Mouse (Mus musculus) midbrain, embryonic 12.5 days (tissue): ENCODE results near the gene Srrt. TPM values are rescaled to one million over a fixed set of nuclear protein-coding genes. Genes with fewer than 3 reads are reported as not detected.

ENCODE experiments used
- ATAC-seq: fragments of 200-750 bp; cut with Nextera tagmentation; 2 replicates; pipeline ENCODE4 v1.8.0; 2017; ENCODE audit warnings: low read depth, moderate TSS enrichment, moderate library complexity; ENCODE audit not compliant: low FRiP score
- H3K27ac ChIP-seq: fragments of 300-500 bp; sonication (generic); replicated peaks from 2 replicates; pipeline ENCODE4 v1.5.1; 2016; ENCODE audit warnings: mild to moderate bottlenecking
- H3K27me3 ChIP-seq: fragments of 300-500 bp; sonication (generic); 2 replicates; pipeline ENCODE4 v1.6.1; 2016; ENCODE audit warnings: mild to moderate bottlenecking
- H3K36me3 ChIP-seq: fragments of 300-500 bp; sonication (generic); 2 replicates; pipeline ENCODE4 v1.6.1; 2016
- H3K4me1 ChIP-seq: fragments of 300-500 bp; sonication (generic); 2 replicates; pipeline ENCODE4 v1.6.1; 2016
- H3K4me2 ChIP-seq: fragments of 300-500 bp; sonication (generic); replicated peaks from 2 replicates; pipeline ENCODE4 v1.6.1; 2016; ENCODE audit warnings: mild to moderate bottlenecking, moderate library complexity
- H3K4me3 ChIP-seq: fragments of 300-500 bp; sonication (generic); 2 replicates; pipeline ENCODE4 v1.5.1; 2016; ENCODE audit warnings: mild to moderate bottlenecking
- H3K9ac ChIP-seq: fragments of 300-500 bp; sonication (generic); replicated peaks from 2 replicates; pipeline ENCODE4 v1.6.1; 2016; ENCODE audit warnings: mild to moderate bottlenecking, moderate library complexity
- H3K9me3 ChIP-seq: fragments of 300-500 bp; sonication (generic); 2 replicates; pipeline ENCODE4 v1.6.1; 2016; ENCODE audit warnings: mild to moderate bottlenecking
- WGBS: fragments of 180-500 bp; shearing (Covaris S2); methylation state at CpG from one replicate; pipeline ENCODE4 v1.1.7; 2016; 5-methylcytosine and 5-hydroxymethylcytosine counted together
- polyA plus RNA-seq: library from polyadenylated mRNA; unstranded; fragments of >200 nt; fragmentation: Nextera tagmentation; extraction: Ambion mirVana; gene quantifications from 2 replicates; pipeline ENCODE4 v1.2.1, GENCODE M21; 2016

Srrt gene
- 178 and 180 TPM in 2 replicates for polyA plus RNA-seq

DNA sequence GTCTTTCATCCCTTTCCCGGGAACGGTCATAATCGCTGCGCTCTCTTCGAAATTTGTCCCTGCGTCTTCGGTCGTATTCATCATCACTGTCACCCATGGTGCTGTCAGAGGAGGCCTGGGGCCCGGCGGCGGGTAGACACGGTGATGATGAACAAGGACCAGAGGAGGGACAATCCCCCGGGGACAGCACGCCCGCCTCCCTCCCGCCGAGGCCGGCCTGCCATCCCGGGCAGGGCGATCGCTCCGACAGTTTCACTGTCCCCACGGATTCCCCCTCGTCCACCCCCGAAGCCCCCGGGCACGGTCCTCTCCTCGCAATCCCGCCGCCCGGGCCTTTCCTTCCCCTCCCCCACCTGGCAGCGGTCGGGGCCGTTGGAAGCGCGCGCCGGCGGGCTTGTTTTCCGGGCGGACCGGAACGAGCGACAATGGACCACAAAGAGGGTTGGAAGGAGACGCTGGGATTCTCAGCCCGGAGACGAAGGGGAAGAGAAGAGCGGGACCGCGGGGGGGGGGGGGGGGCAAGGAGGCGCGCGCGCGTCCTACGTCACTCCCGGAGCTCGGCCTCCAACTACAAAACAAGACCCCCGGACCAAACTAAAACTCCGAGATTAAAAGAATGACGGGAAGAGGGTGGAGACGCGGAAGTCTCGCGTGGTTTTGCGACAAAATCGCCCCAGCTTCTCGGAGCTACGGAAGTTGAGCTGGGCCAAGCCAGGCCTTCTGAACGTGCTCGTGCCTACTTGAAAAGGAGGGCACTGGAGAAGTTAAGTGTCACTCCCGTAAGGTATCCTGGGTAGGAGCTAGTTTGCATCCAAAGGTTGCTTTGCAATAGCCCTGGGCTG is at the start of gene Srrt:
Gene Srrt (minus strand): TSS at position 604 of the 842 bp plus-strand sequence.
- Histone ChIP-seq H3K9me3 (no peaks in the 10 kb centered on the region), H3K9ac (peak within 1 kb of the TSS; percentile 94), H3K4me1 (peaks cover 34% of the 10 kb centered on the region), H3K36me3 (peaks cover 56% of the 10 kb centered on the region), H3K27me3 (no peaks in the 10 kb centered on the region), H3K27ac (peak within 1 kb of the TSS; percentile 96), H3K4me3 (peak within 1 kb of the TSS; percentile 94), H3K4me2 (peak within 1 kb of the TSS; percentile 67)
- WGBS = under 1% methylated on average over 56 of the region's 72 CpGs
- peak; percentile 88 for ATAC-seq

DNA sequence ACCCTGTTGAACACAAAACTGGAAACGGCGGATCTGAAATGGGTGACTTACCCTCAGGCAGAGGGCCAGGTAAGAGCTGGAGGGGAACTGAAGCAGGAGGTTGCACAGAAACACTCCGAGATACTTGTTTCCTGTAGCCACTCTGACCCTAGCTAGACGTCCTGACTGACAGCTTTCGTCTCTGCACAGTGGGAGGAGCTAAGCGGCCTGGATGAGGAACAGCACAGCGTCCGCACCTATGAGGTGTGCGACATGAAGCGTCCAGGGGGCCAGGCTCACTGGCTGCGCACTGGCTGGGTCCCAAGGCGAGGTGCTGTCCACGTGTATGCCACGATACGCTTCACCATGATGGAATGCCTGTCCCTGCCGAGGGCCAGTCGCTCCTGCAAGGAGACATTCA is 46.6 kb upstream of the Srrt start:
- no peak overlapping the region for H3K4me2 ChIP-seq
- H3K27ac ChIP-seq = no peak overlapping the region
- H3K36me3 ChIP-seq = peaks cover 52% of the 10 kb centered on the region
- H3K9ac ChIP-seq = no peak overlapping the region
- WGBS = 87% methylated on average over 17 of the region's 17 CpGs
- H3K27me3 ChIP-seq = no peaks in the 10 kb centered on the region
- H3K4me3 ChIP-seq = no peak overlapping the region
- no peaks in the 10 kb centered on the region for H3K9me3 ChIP-seq
- ATAC-seq = no peak
- peaks cover 29% of the 10 kb centered on the region for H3K4me1 ChIP-seq

DNA sequence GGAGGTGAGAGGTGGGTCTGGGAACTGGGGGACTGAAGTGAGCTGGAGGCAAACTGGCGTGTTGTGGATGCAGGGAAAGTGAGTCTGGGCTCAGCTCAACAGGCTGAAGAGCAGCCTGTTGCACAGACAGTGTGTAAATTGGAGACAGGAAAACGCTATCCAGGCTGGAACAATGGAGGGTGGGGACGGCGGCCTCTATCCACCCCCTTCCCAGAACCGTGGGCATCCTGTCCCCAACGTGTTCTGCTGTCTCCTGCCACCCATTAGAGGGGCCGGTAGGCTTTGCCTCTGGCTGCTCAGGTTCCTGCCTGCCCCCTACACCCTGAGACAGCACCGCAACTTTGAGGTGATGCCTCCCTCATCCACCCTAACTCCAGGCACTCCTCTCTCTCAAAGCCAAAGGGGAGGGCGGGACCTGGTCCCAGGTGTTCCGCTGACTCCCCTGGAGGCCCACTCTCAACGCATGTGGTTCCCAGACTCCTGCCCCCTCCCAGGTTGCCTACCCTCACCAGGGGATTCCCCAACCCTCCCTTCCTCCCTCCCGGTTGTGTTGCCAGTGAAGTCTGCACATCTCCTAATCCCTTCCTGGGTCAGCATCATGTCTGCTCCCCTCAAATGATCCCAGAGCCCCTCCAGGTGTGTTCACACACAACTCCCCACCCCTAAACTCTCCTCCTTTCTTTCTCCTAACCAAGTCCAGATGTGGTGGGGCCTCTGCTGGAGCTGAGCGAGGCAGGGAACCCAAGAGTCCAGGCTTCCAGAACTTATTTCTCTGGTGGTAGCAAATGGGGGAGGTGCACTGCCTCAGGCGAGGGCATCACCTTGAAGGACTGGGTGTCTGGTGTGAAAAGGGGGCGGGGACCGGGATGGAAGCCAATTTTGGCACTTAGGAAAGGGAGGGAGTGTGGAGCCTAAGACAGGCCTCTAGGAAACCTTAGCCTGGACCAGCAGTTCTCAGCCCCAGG is 44.8 kb upstream of the Srrt start:
- H3K4me1 ChIP-seq = peaks cover 41% of the 10 kb centered on the region
- peak overlapping the region; percentile 94 for H3K9ac ChIP-seq
- WGBS = 23% methylated on average over 16 of the region's 16 CpGs
- H3K27ac ChIP-seq = no peak overlapping the region
- no peaks in the 10 kb centered on the region for H3K9me3 ChIP-seq
- no peak for ATAC-seq
- peak overlapping the region; percentile 76 for H3K4me3 ChIP-seq
- peaks cover 37% of the 10 kb centered on the region for H3K36me3 ChIP-seq
- H3K27me3 ChIP-seq = peaks cover 4% of the 10 kb centered on the region; the same call in 1 of the 2 replicates
- peak overlapping the region; percentile 81 for H3K4me2 ChIP-seq

DNA sequence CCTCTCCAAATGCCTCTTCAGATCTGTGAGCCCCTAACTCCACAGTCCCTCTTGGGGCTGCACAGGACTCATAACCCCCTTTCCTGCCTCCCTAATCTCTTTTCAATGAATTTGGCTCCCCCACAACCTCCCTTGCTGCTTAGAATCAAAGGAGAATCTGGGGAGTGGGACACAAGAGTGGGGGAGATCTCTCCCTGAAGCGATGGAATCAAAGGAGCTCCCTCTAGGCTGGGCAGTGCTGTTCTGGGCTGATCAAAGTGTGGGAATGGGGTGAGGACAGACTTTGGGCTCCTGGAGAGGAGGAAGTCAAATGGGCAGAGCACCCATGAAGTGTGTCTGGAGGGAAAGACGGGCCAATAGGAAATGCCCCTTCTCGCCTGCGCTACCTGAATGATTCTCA is 43.9 kb upstream of the Srrt start:
- Histone ChIP-seq H3K4me2 (peak overlapping the region; percentile 81), H3K27ac (peak overlapping the region; percentile 60; the same call in 1 of the 2 replicates), H3K4me3 (peak overlapping the region; percentile 76), H3K27me3 (peaks cover 4% of the 10 kb centered on the region; the same call in 1 of the 2 replicates), H3K9me3 (no peaks in the 10 kb centered on the region), H3K4me1 (peaks cover 41% of the 10 kb centered on the region), H3K36me3 (peaks cover 30% of the 10 kb centered on the region), H3K9ac (peak overlapping the region; percentile 94)
- WGBS = 12% methylated on average over 4 of the region's 4 CpGs
- ATAC-seq = no peak

GRCm38 (mm10) chr5:137351058-137351380 is 43.5 kb upstream of the Srrt start:
- WGBS = under 1% methylated on average over 8 of the region's 8 CpGs
- H3K27me3 ChIP-seq = peaks cover 4% of the 10 kb centered on the region; the same call in 1 of the 2 replicates
- ATAC-seq = no peak
- H3K36me3 ChIP-seq = peaks cover 27% of the 10 kb centered on the region
- H3K27ac ChIP-seq = peak overlapping the region; percentile 60
- peak overlapping the region; percentile 81 for H3K4me2 ChIP-seq
- peak overlapping the region; percentile 94 for H3K9ac ChIP-seq
- H3K4me3 ChIP-seq = peak overlapping the region; percentile 76
- peaks cover 41% of the 10 kb centered on the region for H3K4me1 ChIP-seq
- H3K9me3 ChIP-seq = no peaks in the 10 kb centered on the region

- H3K9ac ChIP-seq = peak overlapping the region; percentile 94
- H3K4me3 ChIP-seq = peak overlapping the region; percentile 76
- under 1% methylated on average over 55 of the region's 55 CpGs for WGBS
- H3K27me3 ChIP-seq = peaks cover 4% of the 10 kb centered on the region; the same call in 1 of the 2 replicates
- peak; percentile 63 for ATAC-seq
- H3K9me3 ChIP-seq = no peaks in the 10 kb centered on the region
- peak overlapping the region; percentile 79 for H3K27ac ChIP-seq
- H3K36me3 ChIP-seq = peaks cover 21% of the 10 kb centered on the region
- peaks cover 41% of the 10 kb centered on the region for H3K4me1 ChIP-seq
- H3K4me2 ChIP-seq = peak overlapping the region; percentile 81
Measured at GRCm38 (mm10) chr5:137350205-137351057, 43.0 kb upstream of the Srrt start.

GRCm38 (mm10) chr5:137349384-137350204 is 42.1 kb upstream of the Srrt start, which contains the start of gene Ephb4:
Gene Ephb4 (plus strand): TSS chr5:137350109.
- Histone ChIP-seq H3K4me3 (peak within 1 kb of the TSS; percentile 76), H3K9me3 (no peaks in the 10 kb centered on the region), H3K9ac (peak within 1 kb of the TSS; percentile 94), H3K4me1 (peaks cover 41% of the 10 kb centered on the region), H3K27ac (peak within 1 kb of the TSS; percentile 79), H3K36me3 (peaks cover 13% of the 10 kb centered on the region), H3K27me3 (peaks cover 4% of the 10 kb centered on the region; the same call in 1 of the 2 replicates), H3K4me2 (peak within 1 kb of the TSS; percentile 81)
- WGBS = 1% methylated on average over 31 of the region's 32 CpGs
- ATAC-seq = peak; percentile 94

DNA sequence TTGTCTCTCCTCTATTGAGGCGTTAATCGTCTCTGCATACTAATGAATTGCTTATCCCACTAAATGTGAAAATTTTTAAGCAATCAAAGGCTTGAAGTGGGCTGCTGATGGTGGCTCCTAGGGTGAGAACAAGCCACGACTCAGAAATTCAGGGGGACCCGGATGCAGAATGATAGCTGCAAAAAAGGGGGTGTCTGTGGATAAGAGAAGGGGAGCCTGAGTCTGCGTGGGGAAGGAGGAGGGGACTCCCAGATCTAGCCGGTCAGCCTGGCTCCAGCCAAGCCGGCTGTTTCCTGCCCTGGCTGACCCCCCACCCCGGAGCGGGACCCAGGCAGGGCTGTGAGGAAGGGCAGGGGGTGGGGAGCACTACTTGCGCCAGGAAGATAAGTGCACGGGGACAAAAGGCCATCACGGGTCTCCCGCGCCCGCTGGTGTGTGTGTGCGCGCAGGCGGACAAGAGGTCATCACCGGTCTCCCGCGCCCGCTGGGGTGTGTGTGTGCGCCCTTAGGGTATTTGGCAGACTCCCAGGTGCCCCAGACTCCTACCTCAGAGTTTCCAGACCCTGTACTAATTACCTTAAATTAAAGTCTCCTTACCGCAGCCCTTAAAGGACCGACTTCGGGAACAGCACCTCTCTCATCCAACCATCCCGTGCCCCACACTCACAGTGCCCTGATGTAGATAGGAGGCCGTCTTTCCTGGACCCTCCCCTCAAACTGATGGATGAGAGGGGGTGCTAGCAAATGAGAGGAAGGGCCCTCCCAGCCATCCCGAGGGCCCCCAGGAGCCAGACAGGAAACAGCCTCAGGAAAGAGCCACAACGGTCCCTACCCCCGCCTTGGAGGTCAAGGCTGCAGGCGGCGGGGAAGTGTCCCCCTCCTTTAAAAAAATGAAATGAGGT is 41.3 kb upstream of the Srrt start:
- H3K9ac ChIP-seq = peak overlapping the region; percentile 94
- WGBS = under 1% methylated on average over 30 of the region's 33 CpGs
- ATAC-seq = no peak
- H3K4me1 ChIP-seq = peaks cover 41% of the 10 kb centered on the region
- H3K4me2 ChIP-seq = peak overlapping the region; percentile 81
- H3K27me3 ChIP-seq = peaks cover 4% of the 10 kb centered on the region; the same call in 1 of the 2 replicates
- H3K27ac ChIP-seq = peak overlapping the region; percentile 79
- peaks cover 4% of the 10 kb centered on the region for H3K36me3 ChIP-seq
- no peaks in the 10 kb centered on the region for H3K9me3 ChIP-seq
- H3K4me3 ChIP-seq = peak overlapping the region; percentile 76

DNA sequence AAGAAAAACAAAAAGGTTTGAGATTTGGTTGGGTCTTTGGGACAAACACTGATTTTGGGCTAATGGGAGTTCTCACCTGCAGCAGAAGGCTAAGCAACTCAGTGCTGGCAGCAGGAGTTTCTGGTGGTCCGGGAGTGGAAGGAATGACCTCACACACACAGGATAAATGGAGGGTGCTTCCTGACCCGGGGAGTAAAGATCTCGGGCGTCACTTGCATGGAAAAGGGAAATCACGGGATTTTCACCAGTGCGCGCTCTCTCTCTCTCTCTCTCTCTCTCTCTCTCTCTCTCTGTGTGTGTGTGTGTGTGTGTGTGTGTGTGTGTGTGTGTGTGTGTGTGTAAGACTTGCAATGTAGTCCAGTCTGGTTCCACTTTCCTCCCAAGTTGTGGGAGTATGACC is 40.4 kb upstream of the Srrt start:
- ATAC-seq = no peak
- H3K4me1 ChIP-seq = peaks cover 40% of the 10 kb centered on the region
- H3K4me2 ChIP-seq = peak overlapping the region; percentile 81
- 17% methylated on average over 7 of the region's 7 CpGs for WGBS
- peaks cover 4% of the 10 kb centered on the region; the same call in 1 of the 2 replicates for H3K27me3 ChIP-seq
- H3K9me3 ChIP-seq = no peaks in the 10 kb centered on the region
- H3K4me3 ChIP-seq = no peak overlapping the region
- H3K9ac ChIP-seq = 0 out of 2 replicates have a peak overlapping the region, but pooled peaks have one; percentile 94
- H3K36me3 ChIP-seq = no peaks in the 10 kb centered on the region
- no peak overlapping the region for H3K27ac ChIP-seq

DNA sequence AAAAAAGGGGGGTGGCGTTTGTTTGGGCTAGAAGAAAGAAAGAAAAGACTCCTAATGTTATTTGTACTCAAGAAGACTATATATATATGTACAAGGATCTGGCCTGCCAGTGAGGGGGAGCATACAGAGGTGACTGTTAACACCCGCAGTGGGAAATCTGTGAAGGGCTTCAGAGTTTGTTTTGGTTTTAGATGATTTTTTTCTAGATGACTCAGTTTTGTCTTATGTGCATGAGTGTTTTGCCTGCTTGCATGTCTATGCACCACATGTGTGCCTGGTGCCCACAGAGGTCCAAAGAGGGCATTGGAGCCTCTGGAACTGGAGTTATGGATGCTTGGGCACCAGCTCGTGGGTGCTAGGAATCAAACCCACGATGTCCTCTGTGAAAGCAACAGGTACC is 39.5 kb upstream of the Srrt start:
- H3K4me2 ChIP-seq = no peak overlapping the region

More for the DNA sequence above, 39.5 kb upstream of the Srrt start:
- Histone ChIP-seq H3K9ac (no peak overlapping the region), H3K27ac (no peak overlapping the region), H3K27me3 (peaks cover 4% of the 10 kb centered on the region; the same call in 1 of the 2 replicates), H3K9me3 (no peaks in the 10 kb centered on the region), H3K4me1 (peaks cover 31% of the 10 kb centered on the region), H3K36me3 (no peaks in the 10 kb centered on the region), H3K4me3 (no peak overlapping the region)
- no peak for ATAC-seq
- 86% methylated on average over 4 of the region's 4 CpGs for WGBS
